Mouse (Mus musculus) gastrocnemius, adult 18-20 months (tissue): ENCODE measurements around the gene Cyp2b13. TPM values are rescaled to one million over a fixed set of nuclear protein-coding genes. Genes with fewer than 3 reads are reported as not detected.
"Not testable (repeated sequence)": the region's sequence is repeated elsewhere in the genome, so short reads cannot be mapped to it uniquely, and the experiment has no call there.

ENCODE experiments used
- DNase-seq: peaks from one replicate; pipeline ENCODE4 v3.0.0; 2021; ENCODE audit warnings: low spot score
- long read RNA-seq, 2 experiments: library from polyadenylated mRNA; stranded (forward); transcript quantifications; one replicate each; pipeline ENCODE4 v2.0.0; 2021
- total RNA-seq, 2 experiments: library from RNA; stranded (reverse); gene quantifications; 2 replicates each; pipeline ENCODE4 v1.2.3; 2021

Cyp2b13 gene
- total RNA-seq: not detected
- long read RNA-seq, experiment 1: 0 reads
- long read RNA-seq, experiment 2: 0 reads

DNA sequence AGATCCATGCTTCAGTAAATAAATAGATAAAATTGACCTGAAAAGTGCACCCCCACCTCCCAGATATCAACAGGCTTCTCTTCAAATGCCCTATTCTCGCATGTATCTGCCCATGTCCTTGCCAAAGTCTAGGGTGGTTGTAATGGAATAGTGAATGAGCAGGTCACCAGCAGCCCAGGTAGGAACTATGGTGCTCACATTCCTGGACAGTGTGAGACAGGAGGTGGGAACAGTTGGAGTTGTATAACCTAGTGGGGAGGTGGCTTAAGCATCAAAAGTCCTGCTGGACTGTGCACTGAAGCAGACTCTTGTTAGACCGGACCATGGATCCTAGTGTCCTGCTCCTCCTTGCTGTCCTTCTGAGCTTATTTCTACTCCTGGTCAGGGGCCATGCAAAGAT is at the start of gene Cyp2b13:
TSS of gene Cyp2b13 (plus strand) at position 301 of the 400 bp plus-strand sequence.
- not testable (repeated sequence) for DNase-seq

DNA sequence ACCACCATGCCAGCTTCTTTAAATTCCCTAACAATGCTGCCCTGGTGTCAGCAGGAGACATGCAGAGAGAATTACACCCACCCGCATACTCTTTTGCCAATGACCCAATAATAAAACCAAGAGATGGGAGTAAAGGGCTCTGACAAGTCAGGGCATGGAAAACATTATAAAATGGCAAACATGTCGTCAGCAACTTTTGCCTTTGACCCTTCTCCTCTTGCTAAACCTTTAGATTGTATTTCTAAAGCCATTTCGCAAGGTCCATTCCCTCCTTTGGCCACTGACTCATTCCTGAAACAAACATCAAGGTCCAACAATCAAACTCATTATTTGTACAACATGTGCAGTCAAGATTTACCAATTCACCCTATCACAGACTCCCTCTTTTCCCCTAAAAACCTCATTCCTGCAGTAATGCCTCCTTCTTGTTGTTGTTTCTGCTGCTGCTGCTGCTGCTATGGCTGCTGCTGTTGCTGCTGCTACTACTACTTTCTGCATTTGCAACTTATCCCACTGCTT is 41.4 kb upstream of the Cyp2b13 start:
- not testable (repeated sequence) for DNase-seq

DNA sequence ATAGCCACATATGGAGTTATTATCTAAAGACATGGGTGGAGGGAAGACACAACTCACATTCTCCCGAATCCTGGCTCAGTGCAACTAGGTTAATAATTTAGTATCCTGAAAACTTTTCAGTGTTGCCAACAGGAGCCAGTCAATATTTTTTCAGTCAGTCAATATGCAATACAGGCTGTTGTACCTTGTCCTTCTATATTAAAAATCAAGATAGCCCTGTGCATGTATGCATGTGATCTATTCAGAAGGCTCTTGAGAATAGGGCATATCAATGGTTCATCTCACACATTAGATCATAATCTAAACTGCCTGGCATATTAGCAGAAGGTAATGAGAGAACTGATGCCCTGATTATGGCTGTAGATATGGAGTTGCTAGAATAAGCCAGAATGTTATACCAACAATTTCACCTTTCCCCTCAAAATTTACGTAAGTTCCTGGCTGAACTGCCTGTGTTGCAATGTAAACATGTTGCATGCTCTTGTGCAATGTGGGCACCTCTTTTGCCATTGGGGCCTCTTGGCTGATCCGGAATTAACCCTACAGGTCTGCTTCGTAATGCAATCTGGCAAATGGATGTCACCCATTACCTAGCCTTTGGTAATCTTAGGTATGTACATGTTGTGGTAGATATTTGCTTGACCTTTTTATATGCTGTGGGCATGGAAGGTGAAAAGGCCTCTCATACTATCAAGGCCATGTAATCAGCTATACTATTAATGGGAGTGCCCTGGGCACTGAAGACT is 6.2 kb upstream of the Cyp2b13 start:
- not testable (repeated sequence) for DNase-seq

DNA sequence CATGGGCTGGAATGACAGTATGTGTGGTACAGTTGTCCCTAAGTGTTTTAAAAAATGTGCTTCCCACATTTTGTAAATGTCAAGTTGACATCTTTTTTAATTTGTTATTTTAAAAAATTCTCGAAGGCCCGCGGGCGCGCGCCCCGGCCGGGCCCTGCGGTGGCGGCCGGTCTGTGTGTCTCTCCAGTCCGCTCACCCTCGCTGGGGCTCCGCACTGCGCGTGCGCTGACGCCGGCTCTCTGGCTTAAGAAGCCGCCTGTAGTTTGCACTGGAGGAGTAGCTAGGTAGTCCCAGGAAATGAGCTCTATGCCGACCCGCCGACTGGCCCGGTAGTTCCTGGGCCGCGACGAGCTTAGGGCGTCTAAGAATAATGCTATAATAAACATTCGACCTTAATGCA is 10.4 kb downstream of the Cyp2b13 start:
- not testable (repeated sequence) for DNase-seq

- DNase-seq: no peak
Measured at GRCm38 (mm10) chr7:26082595-26082994, 21.3 kb downstream of the Cyp2b13 start.

GRCm38 (mm10) chr7:26087391-26087790 is 26.1 kb downstream of the Cyp2b13 start:
- DNase-seq: no peak

- DNase-seq: not testable (repeated sequence)
Measured at GRCm38 (mm10) chr7:26088578-26088977, 27.3 kb downstream of the Cyp2b13 start.

GRCm38 (mm10) chr7:26139623-26140022 is 78.3 kb downstream of the Cyp2b13 start:
- DNase-seq: not testable (repeated sequence)

DNA sequence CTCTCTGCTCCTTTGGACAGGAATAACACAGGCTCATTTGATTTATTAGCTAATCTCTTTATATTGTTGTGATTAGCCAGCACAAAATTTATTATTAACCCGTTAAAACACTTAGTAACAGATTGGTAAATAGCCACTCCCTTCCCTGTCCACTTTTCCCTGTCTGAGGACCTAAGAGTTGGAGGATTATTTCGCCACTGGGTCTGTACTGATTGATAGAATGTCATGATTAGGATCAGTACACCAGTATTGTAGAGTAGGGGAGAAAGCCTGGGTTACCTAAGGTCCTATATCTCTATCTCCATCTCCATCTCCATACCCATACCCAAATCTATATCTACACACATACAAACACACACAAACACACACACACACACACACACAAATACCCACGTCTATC is 82.4 kb downstream of the Cyp2b13 start:
- DNase-seq: not testable (repeated sequence)

Other genes with a start within 250 kb of the Cyp2b13 start
- gene Cyp2s1, start 244.6 kb upstream of the Cyp2b13 start, total RNA-seq: under 1 TPM; 0.16 to 0.28 TPM
- not detected for gene Cyp2b10, start 163.9 kb upstream of the Cyp2b13 start, total RNA-seq
- not detected for gene Cyp2b9, start 111.9 kb downstream of the Cyp2b13 start, total RNA-seq
- gene Vmn1r184, start 198.8 kb downstream of the Cyp2b13 start, total RNA-seq: not detected
- gene Cyp2a4, start 245.7 kb downstream of the Cyp2b13 start, total RNA-seq: under 1 TPM in 1 of 2 experiments, not detected in 1; 0.21 TPM